Mouse (Mus musculus) stomach, embryonic 14.5 days (tissue): ENCODE measurements around the gene Fibcd1. TPM values are rescaled to one million over a fixed set of nuclear protein-coding genes. Genes with fewer than 3 reads are reported as not detected.

Experiments used
- ATAC-seq: fragments of 200-750 bp; cut with Nextera tagmentation; 2 replicates; pipeline ENCODE4 v1.8.0; 2017; ENCODE audit warnings: low read depth, moderate TSS enrichment; ENCODE audit not compliant: insufficient number of reproducible peaks, insufficient read depth, low FRiP score
- H3K27ac ChIP-seq: fragments of 300-500 bp; sonication (generic); 2 replicates; pipeline ENCODE4 v1.5.1; 2014; ENCODE audit warnings: mild to moderate bottlenecking, low read length, moderate library complexity, mixed read lengths
- H3K27me3 ChIP-seq: fragments of 300-500 bp; sonication (generic); 2 replicates; pipeline ENCODE4 v1.6.1; 2014; ENCODE audit warnings: low read length, control low read depth, mixed read lengths; ENCODE audit not compliant: control insufficient read depth, insufficient read depth
- H3K36me3 ChIP-seq: fragments of 300-500 bp; sonication (generic); 2 replicates; pipeline ENCODE4 v1.6.1; 2014; ENCODE audit warnings: mild to moderate bottlenecking, control low read depth, low read length, moderate library complexity, mixed read lengths; ENCODE audit not compliant: control insufficient read depth, insufficient read depth
- H3K4me1 ChIP-seq: fragments of 300-500 bp; sonication (generic); 2 replicates; pipeline ENCODE4 v1.6.1; 2014; ENCODE audit warnings: low read length, control low read depth, mixed read lengths; ENCODE audit not compliant: control insufficient read depth, insufficient read depth
- H3K4me2 ChIP-seq: fragments of 300-500 bp; sonication (generic); replicated peaks from 2 replicates; pipeline ENCODE4 v1.6.1; 2014; ENCODE audit warnings: low read depth, low read length, control low read depth
- H3K4me3 ChIP-seq: fragments of 300-500 bp; sonication (generic); 2 replicates; pipeline ENCODE4 v1.5.1; 2014; ENCODE audit warnings: low read depth, low read length, control low read depth
- H3K9ac ChIP-seq: fragments of 300-500 bp; sonication (generic); replicated peaks from 2 replicates; pipeline ENCODE4 v1.6.1; 2014; ENCODE audit warnings: low read depth, mild to moderate bottlenecking, control low read depth, low read length, moderate library complexity, mixed read lengths
- H3K9me3 ChIP-seq: fragments of 300-500 bp; sonication (generic); 2 replicates; pipeline ENCODE4 v1.6.1; 2016; ENCODE audit warnings: low read depth, low read length, control low read depth; ENCODE audit not compliant: control insufficient read depth
- WGBS: fragments of 180-500 bp; shearing (Covaris S2); extraction: QIAGEN DNeasy Blood & Tissue Kit; methylation state at CpG from one replicate; pipeline ENCODE4 v1.1.7; 2014; 5-methylcytosine and 5-hydroxymethylcytosine counted together
- polyA plus RNA-seq: library from polyadenylated mRNA; unstranded; fragments of >200 nt; fragmentation: Nextera tagmentation; extraction: Ambion mirVana; gene quantifications from 2 replicates; pipeline ENCODE4 v1.2.1, GENCODE M21; 2014

Fibcd1 gene
- polyA plus RNA-seq, 1 experiment from 2014 or later = not detected

DNA sequence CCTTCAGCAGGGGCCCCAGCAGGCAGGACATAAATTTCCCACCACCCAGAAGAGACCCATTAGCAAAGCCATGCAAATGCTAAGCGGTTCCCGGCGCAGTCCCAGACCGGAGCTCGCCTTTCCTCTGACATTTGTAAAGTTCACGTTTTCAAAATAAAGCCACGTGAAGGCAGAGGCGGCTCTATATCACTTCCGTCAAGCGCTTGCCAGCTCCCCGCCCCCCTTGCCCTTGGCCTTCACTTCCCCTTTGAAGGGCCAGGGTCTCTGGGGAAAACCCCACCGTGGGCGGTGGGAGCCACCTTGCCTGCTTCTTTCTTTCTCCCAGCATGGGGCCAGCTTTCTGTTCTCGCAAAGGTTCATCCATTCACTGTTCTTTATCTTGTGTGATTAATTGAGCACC lies 35.1 kb upstream of the Fibcd1 start:
- H3K4me1 ChIP-seq = no peaks in the 10 kb centered on the region
- H3K9me3 ChIP-seq = no peaks in the 10 kb centered on the region
- no peaks in the 10 kb centered on the region for H3K36me3 ChIP-seq
- H3K9ac ChIP-seq = no peak overlapping the region
- H3K27me3 ChIP-seq = 0 out of 2 replicates have a peak, but pooled peaks cover 6% of the 10 kb centered on the region
- H3K27ac ChIP-seq = no peak overlapping the region
- 6% methylated on average over 14 of the region's 14 CpGs for WGBS
- H3K4me3 ChIP-seq = no peak overlapping the region
- no peak overlapping the region for H3K4me2 ChIP-seq
- ATAC-seq = no peak

DNA sequence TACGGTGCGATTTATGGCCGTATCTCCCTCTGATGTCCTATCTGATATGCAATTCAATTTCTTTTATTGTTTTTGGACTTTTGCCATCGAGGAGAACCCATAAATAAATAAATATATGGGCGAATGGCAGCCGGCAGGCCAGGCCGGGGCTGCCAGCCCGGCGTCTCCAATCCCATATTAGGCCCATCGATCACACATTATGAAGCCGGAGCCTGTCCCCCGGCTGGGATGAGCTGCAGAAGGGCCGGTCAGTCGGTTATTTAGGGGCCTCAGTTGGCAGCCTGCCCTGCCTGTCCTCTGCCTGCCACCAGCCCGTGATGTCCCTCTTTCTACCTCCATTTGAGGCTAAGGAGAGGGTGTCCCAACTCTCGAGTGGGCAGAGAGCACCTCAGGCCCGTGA lies 32.8 kb upstream of the Fibcd1 start:
- Histone ChIP-seq H3K9ac (no peak overlapping the region), H3K36me3 (no peaks in the 10 kb centered on the region), H3K27ac (no peak overlapping the region), H3K9me3 (no peaks in the 10 kb centered on the region), H3K4me3 (no peak overlapping the region), H3K4me2 (no peak overlapping the region), H3K27me3 (0 out of 2 replicates have a peak, but pooled peaks cover 8% of the 10 kb centered on the region), H3K4me1 (no peaks in the 10 kb centered on the region)
- no peak for ATAC-seq
- WGBS = 69% methylated on average over 17 of the region's 17 CpGs

DNA sequence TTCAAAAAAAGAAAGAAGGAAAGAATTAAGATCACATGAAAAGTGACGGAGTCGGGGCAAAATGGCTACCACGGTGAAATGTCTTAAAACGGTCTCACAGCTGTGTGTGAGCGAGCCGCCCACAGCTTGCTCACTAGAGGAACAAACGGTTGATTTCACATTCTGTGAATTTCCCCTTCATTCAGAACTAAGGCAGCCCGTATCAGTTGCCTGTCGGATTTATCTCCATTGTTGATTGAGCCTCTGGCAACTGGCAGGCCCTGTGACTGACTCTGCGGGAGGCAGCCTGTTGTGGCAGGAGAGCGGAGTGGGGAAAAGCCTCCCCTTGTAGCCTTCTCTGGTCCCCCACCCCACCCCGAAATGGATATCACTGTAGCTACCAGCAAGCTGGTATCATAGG lies 30.6 kb upstream of the Fibcd1 start:
- Histone ChIP-seq H3K36me3 (no peaks in the 10 kb centered on the region), H3K4me2 (no peak overlapping the region), H3K4me1 (no peaks in the 10 kb centered on the region), H3K9me3 (no peaks in the 10 kb centered on the region), H3K9ac (no peak overlapping the region), H3K27me3 (0 out of 2 replicates have a peak, but pooled peaks cover 8% of the 10 kb centered on the region), H3K27ac (no peak overlapping the region), H3K4me3 (no peak overlapping the region)
- no peak for ATAC-seq
- 28% methylated on average over 12 of the region's 12 CpGs for WGBS

DNA sequence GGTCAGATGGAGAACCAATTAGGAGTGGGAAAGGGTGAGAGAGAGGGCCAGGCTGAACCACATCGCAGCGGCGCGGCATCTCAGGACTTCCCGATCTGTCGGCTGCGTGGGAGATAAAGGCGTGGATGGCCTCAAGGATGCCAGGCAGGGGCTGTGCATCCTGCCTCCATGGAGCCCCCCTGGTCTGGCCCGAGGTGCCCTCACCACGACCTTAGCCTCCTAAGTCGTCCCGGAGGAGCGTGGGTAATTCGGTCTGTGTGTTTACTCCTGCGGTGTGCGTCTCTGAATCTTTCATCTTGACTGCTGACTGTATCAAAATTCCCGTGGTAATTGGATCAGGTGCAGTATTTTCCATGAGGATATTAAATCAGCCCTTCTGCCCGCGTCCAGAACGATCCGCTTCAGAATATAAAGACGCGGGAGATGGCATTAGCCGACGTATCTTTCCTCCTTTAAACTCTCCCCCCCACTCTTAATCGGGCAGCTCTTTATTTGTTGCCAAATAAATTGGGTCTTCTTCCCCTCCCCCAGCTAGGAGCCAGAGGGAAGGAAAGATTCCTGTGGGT lies 28.6 kb upstream of the Fibcd1 start:
- no peak overlapping the region for H3K27ac ChIP-seq
- no peak overlapping the region for H3K4me3 ChIP-seq
- ATAC-seq = no peak
- no peak overlapping the region for H3K4me2 ChIP-seq
- H3K9me3 ChIP-seq = no peaks in the 10 kb centered on the region
- WGBS = 68% methylated on average over 26 of the region's 26 CpGs
- H3K27me3 ChIP-seq = 0 out of 2 replicates have a peak, but pooled peaks cover 5% of the 10 kb centered on the region
- no peaks in the 10 kb centered on the region for H3K36me3 ChIP-seq
- H3K4me1 ChIP-seq = no peaks in the 10 kb centered on the region
- H3K9ac ChIP-seq = no peak overlapping the region

DNA sequence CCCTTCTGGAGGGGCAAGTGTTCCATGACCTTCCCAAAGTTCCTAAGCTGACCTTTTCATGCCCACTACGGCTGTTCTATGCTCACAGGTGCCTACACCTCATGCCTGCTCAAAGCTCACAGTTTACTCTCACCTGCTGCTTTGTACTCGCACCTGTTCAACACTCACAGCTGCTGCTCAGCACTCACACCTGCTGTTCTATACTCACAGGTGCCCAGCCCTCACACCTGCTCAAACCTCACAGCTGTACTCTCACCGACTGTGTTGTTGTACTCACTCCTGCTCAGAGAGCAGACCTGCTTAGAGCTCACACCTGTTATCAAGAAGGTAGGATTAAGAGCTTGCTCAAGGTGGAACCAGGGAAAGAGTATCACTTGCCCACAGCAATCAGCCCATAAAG lies 24.9 kb upstream of the Fibcd1 start:
- Histone ChIP-seq H3K27me3 (0 out of 2 replicates have a peak, but pooled peaks cover 2% of the 10 kb centered on the region), H3K4me3 (no peak overlapping the region), H3K4me1 (no peaks in the 10 kb centered on the region), H3K4me2 (no peak overlapping the region), H3K9me3 (no peaks in the 10 kb centered on the region), H3K27ac (no peak overlapping the region), H3K36me3 (no peaks in the 10 kb centered on the region), H3K9ac (no peak overlapping the region)
- 49% methylated on average over 3 of the region's 3 CpGs for WGBS
- no peak for ATAC-seq

DNA sequence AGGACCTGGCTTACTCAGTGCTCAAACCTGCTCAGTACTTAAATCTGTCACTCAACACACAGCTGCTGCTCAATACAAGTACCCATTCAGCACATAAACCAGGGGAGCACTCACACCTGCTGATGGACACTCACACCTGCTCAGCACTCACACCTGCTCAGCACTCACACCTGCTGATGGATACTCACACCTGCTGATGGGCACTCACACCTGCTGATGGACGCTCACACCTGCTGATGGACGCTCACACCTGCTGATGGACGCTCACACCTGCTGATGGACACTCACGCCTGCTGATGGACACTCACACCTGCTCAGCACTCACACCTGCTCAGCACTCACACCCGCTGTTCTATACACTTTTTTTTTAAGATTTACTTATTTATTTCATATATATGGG lies 23.9 kb upstream of the Fibcd1 start:
- no peak overlapping the region for H3K9ac ChIP-seq
- no peak overlapping the region for H3K27ac ChIP-seq
- ATAC-seq = no peak
- no peaks in the 10 kb centered on the region for H3K9me3 ChIP-seq
- no peak overlapping the region for H3K4me2 ChIP-seq
- H3K36me3 ChIP-seq = no peaks in the 10 kb centered on the region
- no peaks in the 10 kb centered on the region for H3K4me1 ChIP-seq
- 93% methylated on average over 5 of the region's 5 CpGs for WGBS
- 0 out of 2 replicates have a peak, but pooled peaks cover under 1% of the 10 kb centered on the region for H3K27me3 ChIP-seq
- no peak overlapping the region for H3K4me3 ChIP-seq

DNA sequence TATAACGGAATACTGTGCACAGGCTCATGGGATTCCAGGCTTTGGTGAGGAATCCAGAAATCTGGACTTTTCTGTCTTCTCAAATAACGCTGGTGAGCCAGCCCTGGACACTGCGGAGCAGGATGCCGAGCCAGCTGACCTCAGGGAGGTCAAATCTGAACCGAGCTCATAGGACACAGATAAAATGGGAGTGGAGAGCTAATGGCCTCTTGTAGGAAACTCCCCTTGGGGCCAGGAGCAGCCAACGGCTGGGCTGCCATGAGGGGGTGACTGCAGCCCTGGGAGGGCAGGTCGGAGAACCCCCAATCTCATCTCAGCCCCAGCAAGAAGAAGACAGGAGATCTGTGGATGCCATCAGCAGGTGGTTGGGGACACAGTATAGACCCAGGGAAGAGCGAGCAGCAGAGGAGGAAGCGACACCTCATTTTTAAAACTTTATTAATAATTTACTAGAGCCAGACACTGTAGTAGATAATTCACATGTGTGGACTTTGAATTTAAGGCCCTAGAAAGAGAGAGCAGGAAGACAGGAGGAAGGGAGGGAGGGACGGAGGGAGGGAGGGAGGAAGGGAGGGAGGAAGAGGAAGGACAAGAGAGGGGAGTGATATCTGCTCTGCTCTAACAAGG lies 22.8 kb upstream of the Fibcd1 start:
- no peaks in the 10 kb centered on the region for H3K27me3 ChIP-seq
- no peaks in the 10 kb centered on the region for H3K9me3 ChIP-seq
- no peaks in the 10 kb centered on the region for H3K4me1 ChIP-seq
- H3K9ac ChIP-seq = no peak overlapping the region
- H3K4me2 ChIP-seq = no peak overlapping the region
- WGBS = 56% methylated on average over 10 of the region's 10 CpGs
- H3K36me3 ChIP-seq = no peaks in the 10 kb centered on the region
- no peak overlapping the region for H3K27ac ChIP-seq
- ATAC-seq = no peak
- H3K4me3 ChIP-seq = no peak overlapping the region

DNA sequence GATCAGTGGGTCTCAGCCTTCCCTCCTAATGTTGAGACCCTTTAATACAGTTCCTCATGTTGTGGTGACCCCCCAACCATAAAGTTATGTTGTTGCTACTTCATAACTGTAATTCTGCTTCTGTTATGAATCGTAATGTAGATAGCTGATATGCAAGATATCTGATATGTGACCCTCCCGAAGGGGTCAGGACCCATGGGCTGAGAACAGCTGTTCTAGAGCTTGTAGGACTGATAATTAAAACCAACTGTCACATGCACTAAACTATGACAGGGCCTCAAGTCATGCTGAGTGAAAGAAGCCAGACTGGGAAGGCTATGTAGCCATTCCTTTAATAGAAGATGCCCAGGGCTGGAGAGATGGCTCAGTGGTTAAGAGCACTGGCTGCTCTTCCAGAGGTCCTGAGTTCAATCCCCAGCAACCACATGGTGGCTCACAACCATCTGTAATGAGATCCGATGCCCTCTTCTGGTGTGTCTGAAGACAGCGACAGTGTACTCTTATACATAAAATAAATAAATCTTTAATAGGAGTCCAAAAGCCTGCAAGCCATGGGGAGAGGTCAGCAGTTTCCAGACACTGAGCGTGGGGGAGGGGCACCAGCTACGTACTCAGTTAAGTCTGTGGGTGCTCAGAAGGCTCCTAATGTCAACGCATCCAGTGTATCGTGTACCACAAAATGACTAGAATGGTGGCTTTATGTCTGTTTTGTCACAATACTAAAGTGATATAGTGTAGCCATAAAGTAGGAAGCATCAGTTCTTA lies 22.1 kb upstream of the Fibcd1 start:
- Histone ChIP-seq H3K4me3 (no peak overlapping the region), H3K4me1 (no peaks in the 10 kb centered on the region), H3K4me2 (no peak overlapping the region), H3K27ac (no peak overlapping the region), H3K9me3 (no peaks in the 10 kb centered on the region), H3K36me3 (no peaks in the 10 kb centered on the region), H3K9ac (no peak overlapping the region), H3K27me3 (no peaks in the 10 kb centered on the region)
- 77% methylated on average over 8 of the region's 8 CpGs for WGBS
- ATAC-seq = no peak
